Mouse (Mus musculus) Patski (cell line): ENCODE results near the gene Smim20. TPM values are rescaled to one million over a fixed set of nuclear protein-coding genes. Genes with fewer than 3 reads are reported as not detected.
A peak's percentile ranks its signal among the peaks of the same experiment; 100 is the strongest.

Experiments used
- ATAC-seq: fragments of 100-300 bp; one replicate; pipeline ENCODE4 v1.8.0; 2021
- CTCF ChIA-PET: fragments of 350-600 bp; sonication (Branson Sonifier 250); formaldehyde crosslinking; loops from one replicate; lab custom pipeline; 2022; ENCODE audit warnings: inconsistent platforms; lab: Charles Lee
- POLR2A ChIA-PET: fragments of 350-600 bp; sonication (Branson Sonifier 250); formaldehyde crosslinking; loops from one replicate; lab custom pipeline; 2022; ENCODE audit warnings: antibody characterized with exemption, inconsistent platforms; lab: Charles Lee
- DNase-seq: peaks from one replicate; pipeline ENCODE4 v3.0.0-alpha.2; 2011; ENCODE audit warnings: low read depth, low spot score
- H3K27me3 ChIP-seq: fragments of 371-371 bp; one replicate; pipeline ENCODE4 v1.5.1; 2021
- CTCF ChIP-seq: fragments of 100-300 bp; IDR thresholded peaks from one replicate; pipeline ENCODE4 v1.5.1; 2021
- in situ Hi-C: fragments of 300-500 bp; cut with MboI; formaldehyde crosslinking; loops from 3 replicates; pipeline ENCODE4 v1.11.1; 2018; ENCODE audit warnings: low pct_unique_long_range_greater_than_20kb, mixed read lengths
- polyA plus RNA-seq: library from polyadenylated mRNA; unstranded; gene quantifications from one replicate; pipeline ENCODE4 v1.2.3, GENCODE M21; 2021

Gene Smim20
- polyA plus RNA-seq, 1 experiment from 2014 or later: 91.7 TPM

DNA sequence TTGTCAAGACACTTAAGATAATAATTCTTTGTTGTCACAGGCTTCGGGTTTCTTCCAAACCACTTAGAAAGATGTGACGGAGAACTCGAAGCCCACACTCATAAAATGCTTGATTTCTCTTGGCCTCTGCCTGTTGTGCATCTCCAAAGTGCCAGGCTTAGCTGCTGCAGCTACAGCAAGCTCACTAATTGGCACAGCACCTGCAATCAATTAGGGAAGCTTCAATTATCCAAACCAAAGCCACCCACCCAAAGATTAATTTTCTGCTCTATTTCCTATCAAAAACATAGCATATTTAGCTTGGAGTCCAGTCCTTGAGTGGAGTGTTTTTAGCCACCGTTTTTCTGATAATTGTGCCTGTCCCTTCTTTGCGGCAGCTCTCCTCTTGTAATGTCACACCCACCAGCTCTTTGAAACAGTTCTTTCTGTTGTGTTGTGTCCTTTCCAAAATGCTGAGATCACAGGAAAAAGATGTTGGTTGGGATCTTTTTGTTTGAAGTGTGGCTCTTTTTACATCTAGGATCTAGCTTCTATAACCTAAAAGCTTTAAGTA, 9.7 kb downstream of the Smim20 start:
- CTCF ChIA-PET: interaction anchor here (1.3 to 2.2 kb wide), 3 partner anchors 8 to 17 kb away, joined by 3 to 9 read pairs (median 4); no protein-coding TSS in a partner anchor
- TF ChIP-seq CTCF: no peak
- POLR2A ChIA-PET: no interaction called here
- in situ Hi-C loops: no loop called here
- ATAC-seq (no peak), DNase-seq (no peak)
- H3K27me3 ChIP-seq: no peaks in the 10 kb centered on the region

DNA sequence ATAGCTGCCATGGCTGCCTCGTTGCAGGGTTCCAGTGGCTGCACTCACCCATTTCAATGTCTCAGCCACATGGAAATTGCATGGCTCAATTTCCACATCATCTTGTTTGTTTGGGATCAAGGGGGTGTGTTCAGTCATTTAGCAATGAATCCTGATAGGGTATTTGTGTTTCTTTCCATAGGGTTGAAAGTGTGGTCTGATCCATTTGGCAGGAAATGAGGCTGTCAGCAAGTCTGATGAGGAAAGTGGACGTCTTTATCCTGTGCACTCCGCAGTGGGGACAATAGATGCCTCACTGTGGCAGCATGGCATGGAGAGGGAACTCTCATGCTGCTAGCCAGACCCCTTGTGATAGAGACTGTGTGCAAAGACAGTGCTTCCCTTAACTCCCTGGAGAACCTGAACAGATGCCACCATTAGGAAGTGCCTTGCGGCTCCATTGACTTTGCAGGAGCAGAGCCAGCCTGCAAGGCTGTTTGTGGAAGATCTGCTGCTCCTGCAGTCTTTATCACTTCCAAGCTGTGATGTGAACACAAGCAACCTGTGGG, 10.9 kb downstream of the Smim20 start:
- ATAC-seq (no peak), DNase-seq (no peak)
- POLR2A ChIA-PET: no interaction called here
- CTCF ChIA-PET: interaction anchor here (2.2 kb wide), 1 partner anchor 9 kb away, joined by 9 read pairs; no protein-coding TSS in a partner anchor
- in situ Hi-C loops: no loop called here
- no peaks in the 10 kb centered on the region for H3K27me3 ChIP-seq
- TF ChIP-seq CTCF: no peak

DNA sequence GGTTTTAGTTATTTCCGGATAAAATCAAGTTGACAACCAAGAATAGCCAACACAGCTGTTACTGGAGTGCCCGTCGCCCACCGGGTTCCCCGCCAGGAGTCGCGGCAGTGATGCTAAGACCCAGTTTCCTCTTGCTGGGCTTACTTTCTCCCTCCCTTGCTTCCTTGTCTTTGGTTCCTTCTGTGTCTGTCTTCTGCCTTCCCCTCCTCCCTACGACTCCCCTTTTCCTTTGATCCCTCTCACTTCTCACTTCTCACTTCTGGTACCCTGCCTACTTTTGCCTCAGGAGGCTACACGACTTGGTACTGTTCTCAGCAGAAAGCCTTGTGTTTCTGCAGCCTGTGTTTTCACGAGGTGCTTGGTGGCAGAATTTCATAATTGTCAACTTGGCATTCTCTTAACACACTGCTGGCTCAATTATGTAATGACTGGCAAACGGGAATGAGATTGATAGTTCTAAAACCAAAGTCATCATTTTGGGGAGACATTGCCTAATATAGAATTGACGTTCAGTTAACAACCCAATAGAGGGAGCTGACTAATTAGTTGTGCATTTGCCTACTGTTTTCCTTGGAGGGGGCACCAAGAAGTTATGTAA, 12.4 kb downstream of the Smim20 start:
- in situ Hi-C loops: no loop called here
- no peaks in the 10 kb centered on the region for H3K27me3 ChIP-seq
- no peak for DNase-seq
- no peak for ATAC-seq
- CTCF ChIA-PET: no interaction called here
- POLR2A ChIA-PET: no interaction called here
- TF ChIP-seq CTCF: no peak

DNA sequence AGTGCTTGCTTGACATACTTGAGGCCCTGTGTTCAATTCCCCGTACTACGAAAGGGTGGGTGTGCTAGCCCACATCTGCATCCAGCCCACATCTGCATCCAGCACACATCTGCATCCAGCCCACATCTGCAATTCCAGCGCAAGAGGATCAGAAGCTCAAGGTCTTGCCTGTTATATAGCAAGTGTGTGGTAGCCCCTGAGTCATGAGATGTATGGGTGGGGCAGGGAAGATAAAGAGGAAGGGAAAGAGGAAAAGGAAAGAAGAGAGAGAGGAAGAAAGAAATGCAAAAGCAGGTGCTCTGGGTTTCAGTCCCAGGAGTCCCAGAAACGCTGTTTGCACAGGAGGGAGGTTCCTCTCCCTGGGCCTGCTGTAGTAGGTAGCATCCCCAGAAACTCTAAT, 15.6 kb downstream of the Smim20 start:
- CTCF ChIA-PET: no interaction called here
- DNase-seq (no peak), ATAC-seq (no peak)
- in situ Hi-C loops: no loop called here
- POLR2A ChIA-PET: no interaction called here
- TF ChIP-seq CTCF: no peak
- H3K27me3 ChIP-seq: no peaks in the 10 kb centered on the region

DNA sequence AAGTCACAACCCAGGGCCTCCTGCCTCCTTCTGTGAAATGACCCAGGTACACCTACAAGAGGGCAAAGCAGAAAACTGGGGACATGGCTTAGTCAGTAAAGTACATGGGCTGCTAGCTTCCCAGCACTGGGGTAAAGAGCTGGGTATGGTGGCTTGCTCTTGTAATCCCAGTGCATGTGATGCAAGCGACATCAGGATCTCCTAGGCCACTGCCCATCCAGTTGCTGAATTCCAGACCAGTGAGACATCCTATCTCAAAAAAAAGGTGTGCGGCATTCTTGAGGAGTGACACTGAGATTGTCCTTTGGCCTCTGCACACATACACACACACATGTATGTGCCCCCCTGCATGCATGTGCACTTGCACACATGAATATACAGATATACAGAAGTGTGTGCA, 19.5 kb downstream of the Smim20 start:
- DNase-seq (no peak), ATAC-seq (peak; percentile 83)
- H3K27me3 ChIP-seq: no peaks in the 10 kb centered on the region
- no peak for TF ChIP-seq CTCF
- POLR2A ChIA-PET: interaction anchor here (0.6 kb wide), 1 partner anchor 15 kb away, joined by 5 read pairs; no protein-coding TSS in a partner anchor
- CTCF ChIA-PET: interaction anchor here (1.5 to 3.5 kb wide), 2 partner anchors 10 to 12 kb away, joined by 6 to 23 read pairs; no protein-coding TSS in a partner anchor
- in situ Hi-C loops: no loop called here

DNA sequence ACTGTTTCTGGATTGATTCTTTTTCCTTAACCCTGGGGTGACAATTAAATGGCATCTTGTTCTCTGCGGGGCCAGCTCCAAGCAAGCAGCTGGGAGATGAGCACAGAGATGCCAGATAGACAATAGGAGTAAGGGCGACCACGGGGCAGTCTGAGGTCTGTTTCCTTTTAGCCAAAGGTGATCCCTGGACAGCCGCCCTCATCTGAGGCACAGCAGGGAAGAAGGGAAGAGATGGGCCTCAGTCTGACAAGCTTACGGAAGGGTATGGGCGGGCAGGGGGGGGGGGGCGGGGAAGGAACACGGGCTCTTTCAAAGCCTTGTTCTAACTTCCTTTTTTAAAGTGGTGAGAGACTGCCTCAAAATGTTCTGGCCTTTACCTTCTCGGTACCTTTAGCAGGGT, 22.6 kb downstream of the Smim20 start:
- TF ChIP-seq CTCF: no peak
- ChIA-PET POLR2A (no interaction called here), CTCF (interaction anchor here (2.4 kb wide), 1 partner anchor 14 kb away, joined by 7 read pairs; no protein-coding TSS in a partner anchor)
- no peaks in the 10 kb centered on the region for H3K27me3 ChIP-seq
- in situ Hi-C loops: no loop called here
- ATAC-seq: no peak
- no peak for DNase-seq

DNA sequence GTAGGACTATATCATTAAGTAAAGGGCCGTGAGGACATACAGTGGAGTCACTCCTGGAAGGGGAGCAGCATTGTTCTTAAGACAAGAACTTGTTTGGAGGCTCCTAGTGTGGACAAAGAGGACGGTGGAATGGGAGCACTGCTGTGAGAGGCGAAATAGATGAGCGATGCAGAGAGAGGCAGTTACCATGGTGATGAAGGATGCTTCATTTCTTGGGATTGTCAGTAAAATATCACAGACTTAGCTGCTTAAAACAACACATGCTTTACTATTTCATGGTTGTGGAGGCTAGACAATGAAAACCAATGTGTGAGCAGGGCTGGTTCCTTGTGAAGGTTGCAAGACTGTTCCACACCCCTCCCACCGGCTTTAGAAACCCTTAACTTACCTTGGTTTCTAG, 27.7 kb downstream of the Smim20 start:
- ATAC-seq: no peak
- H3K27me3 ChIP-seq: no peaks in the 10 kb centered on the region
- POLR2A ChIA-PET: no interaction called here
- TF ChIP-seq CTCF: no peak
- in situ Hi-C loops: no loop called here
- CTCF ChIA-PET: no interaction called here
- DNase-seq: no peak

DNA sequence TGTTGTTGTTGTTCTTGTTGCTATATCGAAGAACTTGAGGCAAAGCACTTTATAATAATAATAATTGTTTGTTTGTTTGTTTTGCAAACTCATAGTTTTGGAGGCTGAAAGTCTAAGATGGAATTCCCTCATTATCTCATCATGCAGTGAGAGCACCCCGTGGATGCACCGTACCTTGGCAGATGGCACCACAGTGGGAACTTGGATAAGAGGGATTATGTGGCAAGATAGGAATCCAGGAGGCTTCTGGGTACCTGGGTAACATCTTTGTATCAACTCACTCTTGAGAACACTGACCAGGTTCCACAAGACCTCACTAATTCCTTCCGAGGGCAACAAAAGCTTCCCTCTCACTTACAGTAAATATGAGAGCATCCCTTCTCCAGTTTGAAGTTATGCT, 30.1 kb downstream of the Smim20 start:
- in situ Hi-C loops: no loop called here
- no peak for TF ChIP-seq CTCF
- DNase-seq: no peak
- CTCF ChIA-PET: interaction anchor here (2.5 kb wide), 1 partner anchor 11 kb away, joined by 6 read pairs; no protein-coding TSS in a partner anchor
- no peak for ATAC-seq
- no peaks in the 10 kb centered on the region for H3K27me3 ChIP-seq
- POLR2A ChIA-PET: no interaction called here

DNA sequence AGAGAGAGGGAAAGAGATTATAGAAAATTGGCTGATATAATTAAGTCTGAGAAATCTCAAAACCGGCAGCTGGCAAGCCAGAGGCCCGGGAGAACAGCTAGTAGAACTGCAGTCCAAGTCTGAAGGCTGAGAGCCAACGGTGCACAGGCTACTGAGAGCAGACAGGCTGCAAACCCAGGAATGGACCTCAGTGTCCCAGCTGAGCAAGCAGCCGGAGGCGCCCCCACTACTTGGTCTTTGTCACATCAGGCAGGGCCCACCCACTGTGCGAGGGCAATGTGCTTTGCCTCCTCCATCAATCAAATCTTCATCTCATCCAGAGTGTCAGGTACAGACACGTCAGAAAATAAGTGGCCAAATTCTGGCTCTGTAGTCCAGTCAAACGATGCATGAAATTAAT, 34.6 kb downstream of the Smim20 start:
- DNase-seq (no peak), ATAC-seq (peak; percentile 13)
- in situ Hi-C loops: no loop called here
- H3K27me3 ChIP-seq: no peaks in the 10 kb centered on the region
- CTCF ChIA-PET: no interaction called here
- no peak for TF ChIP-seq CTCF
- POLR2A ChIA-PET: no interaction called here

DNA sequence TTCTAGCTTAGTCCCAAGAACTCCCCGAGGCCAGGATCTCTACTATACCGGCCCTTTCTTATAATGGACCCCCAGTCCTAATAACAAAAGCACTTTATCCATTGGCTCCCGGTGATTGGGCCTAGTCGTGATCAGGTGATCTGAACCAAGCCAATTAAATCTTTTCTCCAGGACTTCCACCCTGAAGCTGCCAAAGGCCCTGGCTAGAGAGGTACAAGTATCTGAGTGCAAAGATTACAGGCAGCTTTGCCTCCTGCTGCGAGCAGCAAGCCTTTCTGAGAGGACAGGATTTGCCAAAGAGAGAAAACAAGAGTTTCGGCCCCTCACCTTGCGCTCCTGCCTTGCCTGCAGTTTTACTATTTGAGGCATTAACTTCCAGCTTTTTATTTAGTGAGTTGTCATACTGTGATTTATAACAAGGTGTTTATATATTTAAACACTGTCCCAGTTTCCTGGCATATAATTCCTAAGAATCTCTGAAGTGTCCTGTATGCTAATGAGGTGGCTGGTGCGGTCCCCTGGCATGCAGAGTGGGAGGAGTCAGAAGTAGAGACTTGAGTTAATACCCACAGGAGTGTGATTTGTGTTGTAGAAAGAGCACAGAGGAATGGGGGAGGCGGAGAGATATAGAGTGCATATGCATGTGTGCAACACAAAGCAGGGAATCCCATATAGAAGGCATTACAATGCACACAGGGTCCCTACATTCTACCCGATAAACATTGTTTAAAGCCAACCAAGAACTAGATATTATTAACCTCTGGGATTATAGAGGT, 36.2 kb downstream of the Smim20 start:
- POLR2A ChIA-PET: no interaction called here
- in situ Hi-C loops: no loop called here
- CTCF ChIA-PET: no interaction called here
- DNase-seq (no peak), ATAC-seq (peak; percentile 49)
- H3K27me3 ChIP-seq: no peaks in the 10 kb centered on the region
- TF ChIP-seq CTCF: no peak

DNA sequence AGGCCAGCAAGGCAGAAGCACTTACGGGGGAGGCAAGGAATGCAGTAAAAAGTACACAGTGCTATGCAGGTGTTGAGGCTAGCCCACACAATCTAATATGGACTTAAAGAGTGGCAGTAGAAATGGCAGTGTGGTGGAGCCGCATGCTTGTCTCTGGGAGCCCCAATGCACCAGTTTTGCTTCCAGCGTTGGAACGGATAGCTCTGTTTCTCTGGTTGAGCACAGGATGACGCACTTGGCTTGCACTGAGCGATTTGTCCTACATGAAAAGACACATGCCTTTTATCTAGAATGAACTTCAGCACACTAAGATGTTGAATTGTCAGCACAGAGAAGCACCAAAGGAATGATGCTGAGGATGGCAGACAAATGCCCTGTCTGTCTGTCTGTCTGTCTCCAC, 37.1 kb downstream of the Smim20 start:
- no peak for ATAC-seq
- in situ Hi-C loops: no loop called here
- H3K27me3 ChIP-seq: no peaks in the 10 kb centered on the region
- CTCF ChIA-PET: no interaction called here
- POLR2A ChIA-PET: no interaction called here
- no peak for TF ChIP-seq CTCF
- no peak for DNase-seq
